Mouse (Mus musculus) heart, embryonic 16.5 days (tissue): ENCODE results near the gene Oprd1. TPM values are rescaled to one million over a fixed set of nuclear protein-coding genes. Genes with fewer than 3 reads are reported as not detected.
A peak's percentile ranks its signal among the peaks of the same experiment; 100 is the strongest.

ENCODE experiments used
- ATAC-seq: fragments of 200-750 bp; cut with Nextera tagmentation; replicated peaks from 2 replicates; pipeline ENCODE4 v1.8.0; 2017; ENCODE audit warnings: moderate number of reproducible peaks; ENCODE audit not compliant: insufficient read depth, low FRiP score; ENCODE audit errors: extremely low read depth
- H3K27ac ChIP-seq: fragments of 300-500 bp; sonication (generic); 2 replicates; pipeline ENCODE4 v1.5.1; 2014; ENCODE audit warnings: mild to moderate bottlenecking, low read length, control low read depth, moderate library complexity
- H3K27me3 ChIP-seq: fragments of 300-500 bp; sonication (generic); 2 replicates; pipeline ENCODE4 v1.6.1; 2014; ENCODE audit warnings: low read length, mixed read lengths; ENCODE audit not compliant: control insufficient read depth, insufficient read depth
- H3K36me3 ChIP-seq: fragments of 300-500 bp; sonication (generic); 2 replicates; pipeline ENCODE4 v1.6.1; 2014; ENCODE audit not compliant: control insufficient read depth, insufficient read depth
- H3K4me1 ChIP-seq: fragments of 300-500 bp; sonication (generic); 2 replicates; pipeline ENCODE4 v1.6.1; 2014; ENCODE audit warnings: low read length, mixed read lengths; ENCODE audit not compliant: control insufficient read depth, insufficient read depth
- H3K4me2 ChIP-seq: fragments of 300-500 bp; sonication (generic); 2 replicates; pipeline ENCODE4 v1.6.1; 2014; ENCODE audit warnings: low read depth, mild to moderate bottlenecking, control low read depth, low read length
- H3K4me3 ChIP-seq: fragments of 300-500 bp; sonication (generic); 2 replicates; pipeline ENCODE4 v1.5.1; 2014; ENCODE audit warnings: mild to moderate bottlenecking, control low read depth, low read length
- H3K9ac ChIP-seq: fragments of 300-500 bp; sonication (generic); 2 replicates; pipeline ENCODE4 v1.6.1; 2014; ENCODE audit warnings: low read length, control low read depth
- H3K9me3 ChIP-seq: fragments of 300-500 bp; sonication (generic); replicated peaks from 2 replicates; pipeline ENCODE4 v1.6.1; 2016; ENCODE audit warnings: low read length; ENCODE audit not compliant: control insufficient read depth
- WGBS: fragments of 180-500 bp; shearing (Covaris S2); extraction: QIAGEN DNeasy Blood & Tissue Kit; methylation state at CpG from one replicate; pipeline ENCODE4 v1.1.7; 2014; 5-methylcytosine and 5-hydroxymethylcytosine counted together
- polyA plus RNA-seq: library from polyadenylated mRNA; unstranded; fragments of >200 nt; fragmentation: Nextera tagmentation; extraction: Ambion mirVana; gene quantifications from 2 replicates; pipeline ENCODE4 v1.2.1, GENCODE M21; 2015

Oprd1 gene
- polyA plus RNA-seq, 1 experiment from 2014 or later = 0.58 TPM

GRCm38 (mm10) chr4:132080492-132080983 is 63.7 kb downstream of the Oprd1 start:
- Histone ChIP-seq H3K9me3 (no peaks in the 10 kb centered on the region), H3K27me3 (no peaks in the 10 kb centered on the region), H3K4me1 (peaks cover 24% of the 10 kb centered on the region), H3K27ac (no peak overlapping the region), H3K4me2 (no peak overlapping the region), H3K9ac (no peak overlapping the region), H3K4me3 (no peak overlapping the region), H3K36me3 (no peaks in the 10 kb centered on the region)
- 59% methylated on average over 4 of the region's 4 CpGs for WGBS
- no peak for ATAC-seq

- Histone ChIP-seq H3K4me3 (no peak overlapping the region), H3K36me3 (no peaks in the 10 kb centered on the region), H3K27ac (no peak overlapping the region), H3K9ac (no peak overlapping the region), H3K4me2 (peak overlapping the region; percentile 42; the same call in 1 of the 2 replicates), H3K9me3 (no peaks in the 10 kb centered on the region), H3K4me1 (peaks cover 25% of the 10 kb centered on the region), H3K27me3 (no peaks in the 10 kb centered on the region)
- no peak for ATAC-seq
- WGBS = 10% methylated on average over 19 of the region's 19 CpGs
Observed at GRCm38 (mm10) chr4:132079555-132080275, 64.6 kb downstream of the Oprd1 start.

- Histone ChIP-seq H3K4me2 (no peak overlapping the region), H3K36me3 (no peaks in the 10 kb centered on the region), H3K27me3 (no peaks in the 10 kb centered on the region), H3K4me1 (peaks cover 29% of the 10 kb centered on the region), H3K4me3 (no peak overlapping the region), H3K27ac (no peak overlapping the region), H3K9ac (no peak overlapping the region), H3K9me3 (no peaks in the 10 kb centered on the region)
- no peak for ATAC-seq
- 54% methylated on average over 7 of the region's 7 CpGs for WGBS
Observed at GRCm38 (mm10) chr4:132078296-132078714, 66.0 kb downstream of the Oprd1 start.

- no peak for ATAC-seq
- H3K9ac ChIP-seq = no peak overlapping the region; the same call in 1 of the 2 replicates
- peaks cover 34% of the 10 kb centered on the region for H3K4me1 ChIP-seq
- no peaks in the 10 kb centered on the region for H3K9me3 ChIP-seq
- no peak overlapping the region for H3K4me3 ChIP-seq
- WGBS = 22% methylated on average over 7 of the region's 7 CpGs
- no peaks in the 10 kb centered on the region for H3K27me3 ChIP-seq
- no peaks in the 10 kb centered on the region for H3K36me3 ChIP-seq
- H3K27ac ChIP-seq = peak overlapping the region; percentile 86
- H3K4me2 ChIP-seq = peak overlapping the region; percentile 57
Observed at GRCm38 (mm10) chr4:132077445-132077844, 66.8 kb downstream of the Oprd1 start.

- Histone ChIP-seq H3K9me3 (no peaks in the 10 kb centered on the region), H3K9ac (peak overlapping the region; percentile 61), H3K27ac (peak overlapping the region; percentile 86), H3K36me3 (no peaks in the 10 kb centered on the region), H3K4me1 (peaks cover 34% of the 10 kb centered on the region), H3K4me2 (peak overlapping the region; percentile 57), H3K4me3 (peak overlapping the region; percentile 20), H3K27me3 (no peaks in the 10 kb centered on the region)
- WGBS = 16% methylated on average over 20 of the region's 20 CpGs
- ATAC-seq = peak; percentile 26
Observed at GRCm38 (mm10) chr4:132076480-132077405, 67.5 kb downstream of the Oprd1 start.

- Histone ChIP-seq H3K9ac (no peak overlapping the region), H3K27me3 (no peaks in the 10 kb centered on the region), H3K36me3 (no peaks in the 10 kb centered on the region), H3K4me3 (no peak overlapping the region), H3K4me1 (peaks cover 34% of the 10 kb centered on the region), H3K27ac (peak overlapping the region; percentile 86), H3K9me3 (no peaks in the 10 kb centered on the region), H3K4me2 (peak overlapping the region; percentile 92)
- 45% methylated on average over 1 of the region's 1 CpGs for WGBS
- no peak for ATAC-seq
Observed at GRCm38 (mm10) chr4:132075796-132076195, 68.5 kb downstream of the Oprd1 start.

GRCm38 (mm10) chr4:132074933-132075769 is 69.1 kb downstream of the Oprd1 start, which contains the start of gene Epb41:
Gene Epb41, minus strand, starts transcription at chr4:132075321.
- peak; percentile 94 for ATAC-seq
- Histone ChIP-seq H3K9ac (peak within 1 kb of the TSS; percentile 92), H3K9me3 (no peaks in the 10 kb centered on the region), H3K27ac (peak within 1 kb of the TSS; percentile 86), H3K4me3 (peak within 1 kb of the TSS; percentile 89), H3K4me2 (peak within 1 kb of the TSS; percentile 92), H3K36me3 (no peaks in the 10 kb centered on the region), H3K27me3 (no peaks in the 10 kb centered on the region), H3K4me1 (peaks cover 34% of the 10 kb centered on the region)
- WGBS = 2% methylated on average over 47 of the region's 47 CpGs

- under 1% methylated on average over 42 of the region's 42 CpGs for WGBS
- H3K4me2 ChIP-seq = peak within 1 kb of the TSS; percentile 92
- ATAC-seq = peak; percentile 28
- no peaks in the 10 kb centered on the region for H3K27me3 ChIP-seq
- peak within 1 kb of the TSS; percentile 92 for H3K9ac ChIP-seq
- H3K36me3 ChIP-seq = no peaks in the 10 kb centered on the region
- peak within 1 kb of the TSS; percentile 86 for H3K27ac ChIP-seq
- H3K4me3 ChIP-seq = peak within 1 kb of the TSS; percentile 89
- H3K4me1 ChIP-seq = peaks cover 34% of the 10 kb centered on the region
- no peaks in the 10 kb centered on the region for H3K9me3 ChIP-seq
Observed at GRCm38 (mm10) chr4:132074077-132074932, 70.0 kb downstream of the Oprd1 start, which contains the start of gene Gm10300. Gene Gm10300, plus strand, starts transcription at chr4:132074697.
